Mouse (Mus musculus) left cerebral cortex, adult 2 months (tissue): ENCODE measurements around the gene Ppfia1. TPM values are rescaled to one million over a fixed set of nuclear protein-coding genes. Genes with fewer than 3 reads are reported as not detected.

ENCODE experiments used
- DNase-seq, 2 experiments: peaks; one replicate each; pipeline ENCODE4 v3.0.0; 2021 to 2022; ENCODE audit warnings: low spot score in 2 of 2, mixed read lengths in 1 of 2; ENCODE audit errors: extremely low spot score in 1 of 2
- H3K27ac ChIP-seq: fragments of 200-600 bp; 2 replicates; pipeline ENCODE4 v1.8.1; 2022
- H3K4me3 ChIP-seq: fragments of 200-600 bp; 2 replicates; pipeline ENCODE4 v1.8.1; 2022
- CTCF ChIP-seq: fragments of 200-600 bp; IDR thresholded peaks from 2 replicates; pipeline ENCODE4 v1.8.1; 2022; ENCODE audit warnings: antibody characterized with exemption, mild to moderate bottlenecking, moderate library complexity
- intact Hi-C: fragments of 180-260 bp; cut with DNase I; formaldehyde crosslinking; loops from one replicate; pipeline ENCODE4 v1.15.1; 2025
- total RNA-seq, 2 experiments: library from RNA; stranded (reverse); gene quantifications; 2 replicates each; pipeline ENCODE4 v1.2.3; 2021

Ppfia1 gene
- total RNA-seq, 2 experiments from 2014 or later, result 35.9 to 37.3 TPM

- no peak for TF ChIP-seq CTCF
- H3K4me3 ChIP-seq, result no peak overlapping the region
- intact Hi-C loops, result no loop called here
- no peak overlapping the region for H3K27ac ChIP-seq
- DNase-seq, result no peak
Observed at GRCm38 (mm10) chr7:144545231-144545630, 8.3 kb downstream of the Ppfia1 start.

GRCm38 (mm10) chr7:144541351-144541750, 12.2 kb downstream of the Ppfia1 start:
- TF ChIP-seq CTCF, result no peak

GRCm38 (mm10) chr7:144539146-144539545, 14.4 kb downstream of the Ppfia1 start:
- H3K27ac ChIP-seq, result no peak overlapping the region
- TF ChIP-seq CTCF, result no peak
- intact Hi-C loops, result no loop called here

More at GRCm38 (mm10) chr7:144541351-144541750, 12.2 kb downstream of the Ppfia1 start:
- intact Hi-C loops, result no loop called here
- Histone ChIP-seq H3K27ac (no peak overlapping the region), H3K4me3 (no peak overlapping the region)
- DNase-seq, result no peak

GRCm38 (mm10) chr7:144538030-144538644, 15.4 kb downstream of the Ppfia1 start:
- DNase-seq, result no peak

More at GRCm38 (mm10) chr7:144539146-144539545, 14.4 kb downstream of the Ppfia1 start:
- DNase-seq, result no peak
- no peak overlapping the region for H3K4me3 ChIP-seq

DNA sequence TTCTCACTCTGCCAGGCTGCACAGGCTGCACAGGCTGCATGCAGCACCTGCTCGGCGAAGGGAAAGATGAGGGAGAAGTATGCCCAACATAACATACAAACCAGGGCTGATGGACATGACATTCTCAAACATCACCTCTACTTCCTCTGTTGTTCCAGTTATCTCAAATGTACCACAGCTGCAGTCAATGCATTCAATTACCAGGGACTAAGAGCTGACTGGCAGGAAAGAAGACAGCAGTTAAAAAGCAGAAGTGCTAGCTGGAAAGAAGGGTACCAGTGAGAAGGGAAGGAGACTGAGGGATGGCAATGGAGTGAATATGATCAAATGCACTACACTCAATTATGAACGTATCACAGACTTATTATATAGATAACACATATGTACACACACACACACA, 17.2 kb downstream of the Ppfia1 start:
- intact Hi-C loops, result no loop called here
- no peak for TF ChIP-seq CTCF
- Histone ChIP-seq H3K27ac (no peak overlapping the region), H3K4me3 (no peak overlapping the region)
- DNase-seq, result no peak

More at GRCm38 (mm10) chr7:144538030-144538644, 15.4 kb downstream of the Ppfia1 start:
- no peak overlapping the region for H3K27ac ChIP-seq
- intact Hi-C loops, result no loop called here
- H3K4me3 ChIP-seq, result no peak overlapping the region
- TF ChIP-seq CTCF, result no peak

- Histone ChIP-seq H3K4me3 (no peak overlapping the region), H3K27ac (no peak overlapping the region)
- TF ChIP-seq CTCF, result no peak
- intact Hi-C loops, result no loop called here
- DNase-seq, result no peak
Observed at GRCm38 (mm10) chr7:144534773-144535172, 18.8 kb downstream of the Ppfia1 start.

DNA sequence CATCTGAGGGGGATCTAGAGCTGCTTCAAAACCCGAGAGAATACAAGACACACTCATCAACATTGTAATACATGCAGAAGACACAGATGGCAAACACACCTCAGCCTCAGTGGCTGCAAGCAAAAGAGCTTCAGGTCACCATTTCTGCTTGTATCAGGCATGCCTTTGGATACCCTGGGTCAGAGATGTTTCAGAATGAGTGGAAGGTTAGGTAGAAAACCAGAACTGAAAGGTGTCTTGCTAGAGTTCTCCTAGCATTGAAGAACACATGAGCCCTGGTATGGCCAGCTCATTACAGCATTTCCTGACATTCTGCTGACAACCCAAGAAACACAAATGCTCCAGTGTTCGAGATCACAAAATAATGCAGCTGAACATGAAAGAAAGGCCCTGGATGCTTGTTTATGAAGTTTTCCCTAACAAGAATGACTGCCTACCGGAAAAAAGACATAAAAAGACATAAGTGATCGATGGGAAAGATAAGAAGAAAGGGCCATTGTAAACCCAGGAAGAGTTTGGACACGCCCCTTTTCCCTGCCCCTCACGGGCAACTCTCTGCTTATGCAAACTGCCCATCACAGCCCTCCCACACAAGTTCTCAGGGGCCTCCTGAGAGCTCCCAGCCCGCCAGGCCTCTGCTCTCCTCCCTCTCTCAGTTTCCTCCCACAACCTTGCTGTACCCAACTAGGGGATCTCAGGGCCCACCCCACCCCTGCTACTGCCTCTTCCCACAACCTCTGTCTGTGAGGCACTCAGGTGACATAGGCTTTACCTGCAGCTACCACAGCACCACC, 21.7 kb downstream of the Ppfia1 start:
- no peak for DNase-seq
- TF ChIP-seq CTCF, result no peak
- H3K4me3 ChIP-seq, result no peak overlapping the region
- H3K27ac ChIP-seq, result no peak overlapping the region
- intact Hi-C loops, result no loop called here

DNA sequence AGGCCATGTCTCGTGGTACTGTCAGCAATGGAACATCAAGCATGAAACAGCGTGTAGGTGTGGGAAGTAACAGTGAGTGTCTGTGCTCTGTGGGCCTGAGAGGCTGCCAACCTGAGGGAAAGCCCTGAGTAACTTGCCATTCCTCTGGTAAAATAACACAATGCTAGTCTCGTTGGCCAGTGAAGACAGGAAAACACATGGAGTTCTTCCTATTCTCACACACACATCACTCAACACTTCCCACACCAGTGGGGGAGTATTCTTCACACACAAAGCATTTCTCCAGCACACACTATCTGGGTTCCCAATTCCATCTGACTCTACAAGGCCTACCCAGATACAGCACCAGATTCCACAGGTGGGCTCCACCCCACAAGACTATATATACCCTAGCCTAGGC, 23.7 kb downstream of the Ppfia1 start:
- H3K27ac ChIP-seq, result no peak overlapping the region
- TF ChIP-seq CTCF, result no peak
- DNase-seq, result peak in 1 of 2 experiments; percentile 24
- H3K4me3 ChIP-seq, result no peak overlapping the region
- intact Hi-C loops, result no loop called here

DNA sequence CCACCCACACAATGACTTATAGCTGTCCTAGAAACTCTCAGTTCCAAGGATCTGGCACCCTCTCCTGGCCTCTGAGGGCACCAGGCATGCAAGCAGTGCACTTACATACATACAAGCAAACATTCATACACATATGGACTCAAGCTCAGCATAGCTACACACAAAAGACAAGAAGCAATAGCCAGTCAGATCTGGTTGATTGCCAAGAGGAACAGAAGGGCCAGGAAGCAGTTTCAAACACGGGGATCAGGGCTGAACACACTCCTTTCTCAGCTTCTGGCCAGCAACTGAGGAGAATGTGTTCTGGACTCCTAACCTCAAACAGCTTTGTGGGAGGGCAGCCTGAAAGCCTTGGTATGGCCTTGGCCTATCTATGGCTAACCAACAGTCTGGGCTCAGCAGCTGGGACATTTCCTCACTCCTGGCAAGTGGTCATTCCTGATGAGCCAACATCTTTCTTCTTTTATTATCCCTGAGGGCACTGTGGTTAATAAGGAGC, 25.8 kb downstream of the Ppfia1 start:
- no peak for DNase-seq
- Histone ChIP-seq H3K27ac (no peak overlapping the region), H3K4me3 (no peak overlapping the region)
- no peak; the same call in 1 of the 2 replicates for TF ChIP-seq CTCF
- intact Hi-C loops, result no loop called here

- DNase-seq, result no peak
- intact Hi-C loops, result no loop called here
- no peak overlapping the region for H3K4me3 ChIP-seq
- no peak overlapping the region for H3K27ac ChIP-seq
- TF ChIP-seq CTCF, result no peak
Observed at GRCm38 (mm10) chr7:144526649-144527048, 26.9 kb downstream of the Ppfia1 start.

DNA sequence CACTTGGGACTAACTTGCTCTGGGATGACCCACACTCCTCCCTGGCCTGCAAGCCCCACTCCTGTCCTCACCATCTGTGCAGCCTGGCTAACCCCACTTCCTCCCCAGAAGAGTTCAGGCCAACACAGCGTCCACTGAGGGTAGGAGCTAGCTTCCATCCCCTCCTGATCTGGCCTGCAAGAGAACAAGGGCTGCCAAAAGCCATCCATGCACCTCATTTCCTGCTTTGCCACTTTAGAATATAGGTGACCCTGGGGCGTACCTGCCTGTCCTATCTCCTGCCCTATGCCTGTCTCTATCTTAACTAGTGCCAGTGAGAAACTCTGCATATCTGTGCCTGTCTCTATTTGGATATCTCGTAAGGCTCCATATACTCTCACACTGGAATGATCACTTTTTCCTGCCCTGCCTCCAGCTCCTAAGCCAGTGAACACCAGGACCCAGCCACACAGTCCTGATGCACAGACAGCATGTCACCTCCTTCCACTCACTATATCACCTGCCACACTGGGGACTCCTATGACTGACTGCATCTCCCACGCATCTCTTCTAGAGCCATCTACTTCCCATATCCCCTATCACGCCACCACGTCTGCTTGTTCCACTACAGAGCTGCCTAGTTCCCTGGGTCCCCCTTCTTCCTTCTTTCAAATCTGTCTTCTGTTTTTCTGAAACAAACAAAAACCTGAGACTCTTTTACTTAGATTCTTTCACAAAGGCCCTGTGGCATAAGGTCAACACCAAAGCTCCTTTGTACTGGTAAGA, 28.9 kb downstream of the Ppfia1 start:
- intact Hi-C loops, result no loop called here
- no peak overlapping the region for H3K27ac ChIP-seq
- TF ChIP-seq CTCF, result no peak
- DNase-seq, result no peak
- H3K4me3 ChIP-seq, result no peak overlapping the region

- intact Hi-C loops, result no loop called here
- DNase-seq, result no peak
- H3K4me3 ChIP-seq, result no peak overlapping the region
- no peak overlapping the region for H3K27ac ChIP-seq
- no peak for TF ChIP-seq CTCF
Observed at GRCm38 (mm10) chr7:144523415-144523814, 30.1 kb downstream of the Ppfia1 start.
